Mouse (Mus musculus): ENCODE measurements around the gene Neurl3. TPM values are rescaled to one million over a fixed set of nuclear protein-coding genes. Genes with fewer than 3 reads are reported as not detected.

Neurl3 gene
- 0.02 and 0.03 TPM in 2 replicates for polyA plus RNA-seq (2012)

GRCm38 (mm10) chr1:36274455-36274854 is at the start of gene Neurl3:
Gene Neurl3 (minus strand): TSS chr1:36274679.
- H3K4me1 ChIP-seq (ENCODE audit: control insufficient read depth) = peaks cover 39% of the 10 kb centered on the region
- TF ChIP-seq GATA1 (IDR thresholded peaks at IDR 0.05; ENCODE audit: low read length) (no peak), TAL1 (IDR thresholded peaks at IDR 0.05; ENCODE audit: low read length) (no peak)
- H3K4me3 ChIP-seq (replicated peaks) = no peak within 1 kb of the TSS

GRCm38 (mm10) chr1:36323746-36324448 is 49.4 kb upstream of the Neurl3 start:
- H3K4me1 ChIP-seq (ENCODE audit: control insufficient read depth) = no peaks in the 10 kb centered on the region
- TF ChIP-seq TAL1 (IDR thresholded peaks at IDR 0.05; ENCODE audit: low read length) (no peak), GATA1 (IDR thresholded peaks at IDR 0.05; ENCODE audit: low read length) (no peak)
- no peaks in the 10 kb centered on the region for H3K9me3 ChIP-seq (ENCODE audit: control insufficient read depth, low read length)
- no peaks in the 10 kb centered on the region for H3K27me3 ChIP-seq (ENCODE audit: control insufficient read depth)
- no peaks in the 10 kb centered on the region for H3K36me3 ChIP-seq (ENCODE audit: control insufficient read depth)
- no peak overlapping the region for H3K4me3 ChIP-seq (replicated peaks)

More at GRCm38 (mm10) chr1:36274455-36274854, at the start of gene Neurl3:
- Histone ChIP-seq H3K36me3 (ENCODE audit: control insufficient read depth) (no peaks in the 10 kb centered on the region), H3K27me3 (ENCODE audit: control insufficient read depth) (peaks cover 1% of the 10 kb centered on the region), H3K9me3 (ENCODE audit: control insufficient read depth, low read length) (no peaks in the 10 kb centered on the region)

- H3K36me3 ChIP-seq (ENCODE audit: control insufficient read depth) = no peaks in the 10 kb centered on the region
- no peaks in the 10 kb centered on the region for H3K27me3 ChIP-seq (ENCODE audit: control insufficient read depth)
- no peaks in the 10 kb centered on the region for H3K9me3 ChIP-seq (ENCODE audit: control insufficient read depth, low read length)
- TF ChIP-seq TAL1 (IDR thresholded peaks at IDR 0.05; ENCODE audit: low read length) = no peak
- TF ChIP-seq GATA1 (IDR thresholded peaks at IDR 0.05; ENCODE audit: low read length) = no peak
- no peak overlapping the region for H3K4me3 ChIP-seq (replicated peaks)
- no peaks in the 10 kb centered on the region for H3K4me1 ChIP-seq (ENCODE audit: control insufficient read depth)
Measured at GRCm38 (mm10) chr1:36323076-36323475, 48.6 kb upstream of the Neurl3 start.

- H3K36me3 ChIP-seq (ENCODE audit: control insufficient read depth) = no peaks in the 10 kb centered on the region
- H3K27me3 ChIP-seq (ENCODE audit: control insufficient read depth) = no peaks in the 10 kb centered on the region
- H3K9me3 ChIP-seq (ENCODE audit: control insufficient read depth, low read length) = no peaks in the 10 kb centered on the region
- H3K4me1 ChIP-seq (ENCODE audit: control insufficient read depth) = no peaks in the 10 kb centered on the region
- TF ChIP-seq TAL1 (IDR thresholded peaks at IDR 0.05; ENCODE audit: low read length) = no peak
- TF ChIP-seq GATA1 (IDR thresholded peaks at IDR 0.05; ENCODE audit: low read length) = no peak
- no peak overlapping the region for H3K4me3 ChIP-seq (replicated peaks)
Measured at GRCm38 (mm10) chr1:36321829-36322573, 47.5 kb upstream of the Neurl3 start.

GRCm38 (mm10) chr1:36321164-36321563 is 46.7 kb upstream of the Neurl3 start:
- H3K4me1 ChIP-seq (ENCODE audit: control insufficient read depth) = no peaks in the 10 kb centered on the region
- no peak for TF ChIP-seq TAL1 (IDR thresholded peaks at IDR 0.05; ENCODE audit: low read length)
- TF ChIP-seq GATA1 (IDR thresholded peaks at IDR 0.05; ENCODE audit: low read length) = no peak
- H3K36me3 ChIP-seq (ENCODE audit: control insufficient read depth) = no peaks in the 10 kb centered on the region
- no peak overlapping the region for H3K4me3 ChIP-seq (replicated peaks)
- H3K9me3 ChIP-seq (ENCODE audit: control insufficient read depth, low read length) = no peaks in the 10 kb centered on the region
- no peaks in the 10 kb centered on the region for H3K27me3 ChIP-seq (ENCODE audit: control insufficient read depth)

GRCm38 (mm10) chr1:36315776-36316100 is 41.3 kb upstream of the Neurl3 start:
- Histone ChIP-seq H3K9me3 (ENCODE audit: control insufficient read depth, low read length) (no peaks in the 10 kb centered on the region), H3K27me3 (ENCODE audit: control insufficient read depth) (peaks cover 2% of the 10 kb centered on the region; the same call in 1 of the 2 replicates), H3K36me3 (ENCODE audit: control insufficient read depth) (no peaks in the 10 kb centered on the region), H3K4me3 (replicated peaks) (no peak overlapping the region), H3K4me1 (ENCODE audit: control insufficient read depth) (no peaks in the 10 kb centered on the region)
- TF ChIP-seq TAL1 (IDR thresholded peaks at IDR 0.05; ENCODE audit: low read length) (no peak), GATA1 (IDR thresholded peaks at IDR 0.05; ENCODE audit: low read length) (no peak)

GRCm38 (mm10) chr1:36314959-36315775 is 40.7 kb upstream of the Neurl3 start:
- Histone ChIP-seq H3K9me3 (ENCODE audit: control insufficient read depth, low read length) (no peaks in the 10 kb centered on the region), H3K27me3 (ENCODE audit: control insufficient read depth) (peaks cover 5% of the 10 kb centered on the region), H3K4me1 (ENCODE audit: control insufficient read depth) (no peaks in the 10 kb centered on the region), H3K4me3 (replicated peaks) (no peak overlapping the region), H3K36me3 (ENCODE audit: control insufficient read depth) (no peaks in the 10 kb centered on the region)
- TF ChIP-seq TAL1 (IDR thresholded peaks at IDR 0.05; ENCODE audit: low read length) (no peak), GATA1 (IDR thresholded peaks at IDR 0.05; ENCODE audit: low read length) (no peak)

- TF ChIP-seq TAL1 (IDR thresholded peaks at IDR 0.05; ENCODE audit: low read length) (no peak), GATA1 (IDR thresholded peaks at IDR 0.05; ENCODE audit: low read length) (no peak)
- peaks cover 43% of the 10 kb centered on the region for H3K27me3 ChIP-seq (ENCODE audit: control insufficient read depth)
- no peaks in the 10 kb centered on the region for H3K36me3 ChIP-seq (ENCODE audit: control insufficient read depth)
- no peaks in the 10 kb centered on the region for H3K9me3 ChIP-seq (ENCODE audit: control insufficient read depth, low read length)
- peaks cover 28% of the 10 kb centered on the region for H3K4me1 ChIP-seq (ENCODE audit: control insufficient read depth)
- H3K4me3 ChIP-seq (replicated peaks) = no peak overlapping the region
Measured at GRCm38 (mm10) chr1:36309498-36309901, 35.0 kb upstream of the Neurl3 start.

Data from erythroblast, embryonic 14.5 days (primary cell).